Mouse (Mus musculus) liver, adult 2 months (tissue): ENCODE results near the gene Rad9a. TPM values are rescaled to one million over a fixed set of nuclear protein-coding genes. Genes with fewer than 3 reads are reported as not detected.

ENCODE experiments used
- DNase-seq: peaks from one replicate; pipeline ENCODE4 v3.0.0-alpha.2; 2011; ENCODE audit warnings: low read depth, low spot score; ENCODE audit errors: extremely low read depth
- H3K27ac ChIP-seq: fragments of 200-500 bp; replicated peaks from 2 replicates; pipeline ENCODE4 v1.5.1; 2012; ENCODE audit warnings: low read depth, mild to moderate bottlenecking, control low read depth, inconsistent platforms, low read length; ENCODE audit not compliant: insufficient read depth
- H3K27me3 ChIP-seq: fragments of 200-500 bp; 2 replicates; pipeline ENCODE4 v1.6.1; 2012; ENCODE audit warnings: mild to moderate bottlenecking, moderate library complexity, low read length, inconsistent platforms; ENCODE audit not compliant: control insufficient read depth, insufficient read depth
- H3K36me3 ChIP-seq: fragments of 200-500 bp; 2 replicates; pipeline ENCODE4 v1.6.1; 2012; ENCODE audit warnings: low read length, inconsistent platforms; ENCODE audit not compliant: control insufficient read depth, insufficient read depth
- H3K4me1 ChIP-seq: fragments of 200-500 bp; 2 replicates; pipeline ENCODE4 v1.6.1; 2011; ENCODE audit warnings: low read length; ENCODE audit not compliant: control insufficient read depth, insufficient read depth
- H3K4me3 ChIP-seq: fragments of 200-500 bp; 2 replicates; pipeline ENCODE4 v1.5.1; 2011; ENCODE audit warnings: low read depth, mild to moderate bottlenecking, control low read depth, low read length, moderate library complexity; ENCODE audit not compliant: insufficient read depth
- H3K79me2 ChIP-seq: fragments of 200-500 bp; 2 replicates; pipeline ENCODE4 v1.6.1; 2012; ENCODE audit warnings: inconsistent platforms, mild to moderate bottlenecking, low read length, moderate library complexity; ENCODE audit not compliant: control insufficient read depth, insufficient read depth
- H3K9ac ChIP-seq: fragments of 200-500 bp; 2 replicates; pipeline ENCODE4 v1.6.1; 2012; ENCODE audit warnings: low read depth, mild to moderate bottlenecking, control low read depth, inconsistent platforms, low read length
- CTCF ChIP-seq: fragments of 200-500 bp; IDR thresholded peaks from 2 replicates; pipeline ENCODE4 v1.5.1; 2011; ENCODE audit warnings: low read depth, low read length, control low read depth
- POLR2A ChIP-seq: fragments of 200-500 bp; IDR thresholded peaks from 2 replicates; pipeline ENCODE4 v1.6.1; 2011; ENCODE audit warnings: low read length, control low read depth; ENCODE audit not compliant: insufficient read depth; ENCODE audit errors: extremely low read depth
- WGBS: fragments of 180-500 bp; shearing (Covaris S2); methylation state at CpG from one replicate; pipeline ENCODE4 v1.1.7; 2018; 5-methylcytosine and 5-hydroxymethylcytosine counted together
- polyA plus RNA-seq: library from polyadenylated mRNA; depleted of rRNA; stranded (reverse); fragments of >200 nt; gene quantifications from 2 replicates; pipeline ENCODE4 v1.2.3, GENCODE M21; 2012
- total RNA-seq: library from RNA; depleted of rRNA; stranded (reverse); fragments of >200 nt; gene quantifications from 2 replicates; pipeline ENCODE4 v1.2.3, GENCODE M21; 2014

Gene Rad9a
- total and polyA plus RNA-seq, 2 experiments: 0.74 to 7.0 TPM

- 95% methylated on average over 10 of the region's 10 CpGs for WGBS
- no peaks in the 10 kb centered on the region for H3K79me2 ChIP-seq
- no peaks in the 10 kb centered on the region for H3K27me3 ChIP-seq
- no peak for DNase-seq
- TF ChIP-seq CTCF (no peak), POLR2A (no peak)
- no peaks in the 10 kb centered on the region for H3K36me3 ChIP-seq
- no peak overlapping the region for H3K27ac ChIP-seq
- H3K4me1 ChIP-seq: peaks cover 3% of the 10 kb centered on the region
- no peak overlapping the region for H3K4me3 ChIP-seq
- H3K9ac ChIP-seq: no peak overlapping the region
Measured at GRCm38 (mm10) chr19:4170723-4171392, 30.6 kb downstream of the Rad9a start.

GRCm38 (mm10) chr19:4169810-4170209 is 31.7 kb downstream of the Rad9a start:
- H3K4me3 ChIP-seq: peak overlapping the region; percentile 68
- DNase-seq: no peak
- peaks cover 3% of the 10 kb centered on the region for H3K4me1 ChIP-seq
- H3K36me3 ChIP-seq: no peaks in the 10 kb centered on the region
- WGBS: 2% methylated on average over 27 of the region's 27 CpGs
- peak overlapping the region; percentile 53 for H3K27ac ChIP-seq
- no peak for TF ChIP-seq POLR2A
- no peak for TF ChIP-seq CTCF
- no peaks in the 10 kb centered on the region for H3K79me2 ChIP-seq
- H3K27me3 ChIP-seq: no peaks in the 10 kb centered on the region
- H3K9ac ChIP-seq: peak overlapping the region; percentile 80

DNA sequence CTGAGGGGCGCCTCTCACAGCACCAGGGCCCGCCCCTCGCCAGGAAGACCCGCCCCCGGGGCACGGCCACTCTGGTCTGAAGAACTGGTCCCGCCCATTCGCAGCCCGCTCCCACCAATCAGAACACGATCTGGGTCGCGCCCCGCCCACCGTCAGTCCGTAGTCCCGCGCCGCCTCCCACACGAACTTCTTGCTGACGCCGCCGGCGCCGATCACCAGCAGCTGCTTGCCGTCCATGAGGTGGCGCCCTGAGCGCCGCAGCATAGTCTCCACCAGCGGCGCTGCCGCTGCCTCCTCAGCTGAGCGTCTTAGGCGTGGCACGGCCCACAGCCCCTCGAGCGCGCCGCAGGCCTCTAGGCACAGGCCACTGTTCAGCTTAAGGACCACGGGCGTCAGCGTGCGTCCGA is 32.1 kb downstream of the Rad9a start:
- Histone ChIP-seq H3K79me2 (no peaks in the 10 kb centered on the region), H3K36me3 (no peaks in the 10 kb centered on the region), H3K27me3 (no peaks in the 10 kb centered on the region), H3K9ac (peak overlapping the region; percentile 80), H3K4me3 (peak overlapping the region; percentile 68), H3K4me1 (peaks cover 3% of the 10 kb centered on the region), H3K27ac (peak overlapping the region; percentile 53)
- 1% methylated on average over 43 of the region's 43 CpGs for WGBS
- TF ChIP-seq POLR2A (peak; percentile 88), CTCF (peak; percentile 87)
- peak; percentile 87 for DNase-seq

GRCm38 (mm10) chr19:4166678-4167476 is 34.6 kb downstream of the Rad9a start:
- 88% methylated on average over 9 of the region's 9 CpGs for WGBS
- Histone ChIP-seq H3K79me2 (no peaks in the 10 kb centered on the region; the same call in 1 of the 2 replicates), H3K27me3 (no peaks in the 10 kb centered on the region), H3K36me3 (no peaks in the 10 kb centered on the region), H3K4me1 (peaks cover 6% of the 10 kb centered on the region), H3K4me3 (no peak overlapping the region), H3K9ac (no peak overlapping the region), H3K27ac (no peak overlapping the region)
- TF ChIP-seq POLR2A: no peak
- no peak for TF ChIP-seq CTCF
- DNase-seq: no peak

GRCm38 (mm10) chr19:4164721-4165120 is 36.7 kb downstream of the Rad9a start:
- DNase-seq: no peak
- Histone ChIP-seq H3K27ac (no peak overlapping the region), H3K9ac (no peak overlapping the region), H3K4me3 (no peak overlapping the region), H3K4me1 (peaks cover 3% of the 10 kb centered on the region; the same call in 1 of the 2 replicates), H3K79me2 (no peaks in the 10 kb centered on the region; the same call in 1 of the 2 replicates), H3K36me3 (peaks cover 6% of the 10 kb centered on the region; the same call in 1 of the 2 replicates), H3K27me3 (no peaks in the 10 kb centered on the region)
- no peak for TF ChIP-seq CTCF
- 93% methylated on average over 2 of the region's 2 CpGs for WGBS
